Mouse (Mus musculus): Measurements from ENCODE around the gene Ino80e. TPM values are rescaled to one million over a fixed set of nuclear protein-coding genes. Genes with fewer than 3 reads are reported as not detected.

Gene Ino80e
- polyA plus RNA-seq, 1 experiment from 2014 or later, result 75.3 TPM

DNA sequence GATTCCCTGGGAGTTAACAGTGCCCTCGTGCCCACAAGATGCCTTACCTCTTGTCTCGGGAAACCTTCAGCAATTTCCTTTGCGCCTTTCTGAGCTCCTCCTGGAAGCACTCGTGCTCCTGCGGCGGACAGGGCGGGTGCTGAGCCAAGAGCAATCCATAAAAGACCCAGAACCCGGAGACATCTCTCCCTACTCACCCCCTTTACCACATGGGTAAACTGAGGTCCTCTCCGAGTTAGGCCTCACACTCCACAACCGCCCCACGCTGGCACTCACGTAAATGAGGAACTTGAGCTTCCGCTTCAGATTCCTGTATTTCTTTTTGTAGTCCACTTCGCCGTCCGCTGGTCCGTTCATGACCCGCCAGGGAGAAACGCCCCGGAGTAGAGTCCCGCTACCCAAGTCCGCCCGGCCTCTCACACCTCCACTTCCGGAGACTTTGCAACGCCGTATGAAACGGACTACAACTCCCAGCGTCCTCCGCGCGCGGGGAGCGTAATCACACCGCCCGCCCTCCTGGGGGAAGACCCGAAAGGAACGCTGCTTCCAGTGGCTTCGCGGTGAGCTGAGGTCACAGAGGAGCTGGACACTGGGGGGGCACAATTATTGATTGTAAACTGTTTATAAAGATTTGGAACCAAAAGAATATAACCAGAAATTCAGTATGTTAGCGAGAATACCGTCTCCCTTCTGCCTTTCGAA lies 597 bp downstream of the Ino80e start, which contains the start of gene Hirip3:
Gene Hirip3 (plus strand): TSS at position 544 of the 702 bp plus-strand sequence.
- Histone ChIP-seq H3K27me3 (ENCODE audit: insufficient read depth, low read length) (no peaks in the 10 kb centered on the region), H3K9ac (replicated peaks; ENCODE audit: low read length) (peak within 1 kb of the TSS; percentile 67), H3K4me2 (replicated peaks; ENCODE audit: low read depth, low read length) (peak within 1 kb of the TSS; percentile 68), H3K4me1 (ENCODE audit: insufficient read depth, low read length) (peaks cover 26% of the 10 kb centered on the region), H3K36me3 (ENCODE audit: insufficient read depth, low read length) (peaks cover 44% of the 10 kb centered on the region), H3K4me3 (ENCODE audit: low read length) (peak within 1 kb of the TSS; percentile 75), H3K27ac (ENCODE audit: low read length) (peak within 1 kb of the TSS; percentile 90), H3K9me3 (ENCODE audit: low read length) (no peaks in the 10 kb centered on the region)
- ATAC-seq (ENCODE audit: low FRiP score, low TSS enrichment), result peak; percentile 93
- WGBS, result under 1% methylated on average over 42 of the region's 42 CpGs

DNA sequence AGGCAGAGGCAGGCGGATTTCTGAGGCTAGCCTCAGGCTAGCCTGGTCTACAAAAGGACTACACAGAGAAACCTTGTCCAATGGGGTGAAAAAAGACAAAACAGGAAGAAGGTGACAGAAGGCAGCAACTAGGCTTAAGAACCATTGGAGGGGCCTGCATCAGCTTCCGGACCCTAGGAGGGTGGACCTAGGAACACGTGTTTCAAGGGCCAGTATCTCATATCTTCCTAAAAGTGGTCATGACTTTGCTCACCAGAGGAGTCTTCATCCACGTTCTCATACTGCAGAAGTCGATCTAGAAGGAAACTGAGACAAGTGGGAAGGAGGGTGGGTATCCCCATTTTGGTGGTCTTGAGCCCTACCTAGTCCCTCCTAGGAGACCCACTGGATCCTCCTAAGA lies 1.2 kb downstream of the Ino80e start:
- 62% methylated on average over 5 of the region's 5 CpGs for WGBS
- Histone ChIP-seq H3K9me3 (ENCODE audit: low read length) (no peaks in the 10 kb centered on the region), H3K4me2 (replicated peaks; ENCODE audit: low read depth, low read length) (peak overlapping the region; percentile 68), H3K4me3 (ENCODE audit: low read length) (peak overlapping the region; percentile 75), H3K4me1 (ENCODE audit: insufficient read depth, low read length) (peaks cover 26% of the 10 kb centered on the region), H3K27ac (ENCODE audit: low read length) (no peak overlapping the region), H3K27me3 (ENCODE audit: insufficient read depth, low read length) (no peaks in the 10 kb centered on the region), H3K9ac (replicated peaks; ENCODE audit: low read length) (peak overlapping the region; percentile 67), H3K36me3 (ENCODE audit: insufficient read depth, low read length) (peaks cover 42% of the 10 kb centered on the region)
- ATAC-seq (ENCODE audit: low FRiP score, low TSS enrichment), result peak; percentile 4; the same call in 1 of the 2 replicates

- Histone ChIP-seq H3K36me3 (ENCODE audit: insufficient read depth, low read length) (peaks cover 50% of the 10 kb centered on the region), H3K4me3 (ENCODE audit: low read length) (no peak overlapping the region), H3K27me3 (ENCODE audit: insufficient read depth, low read length) (no peaks in the 10 kb centered on the region), H3K4me1 (ENCODE audit: insufficient read depth, low read length) (peaks cover 6% of the 10 kb centered on the region), H3K9ac (replicated peaks; ENCODE audit: low read length) (no peak overlapping the region), H3K9me3 (ENCODE audit: low read length) (no peaks in the 10 kb centered on the region), H3K27ac (ENCODE audit: low read length) (no peak overlapping the region), H3K4me2 (replicated peaks; ENCODE audit: low read depth, low read length) (no peak overlapping the region)
- WGBS, result 57% methylated on average over 9 of the region's 9 CpGs
- no peak for ATAC-seq (ENCODE audit: low FRiP score, low TSS enrichment)
Observed at GRCm38 (mm10) chr7:126856741-126857420, 5.3 kb downstream of the Ino80e start.

DNA sequence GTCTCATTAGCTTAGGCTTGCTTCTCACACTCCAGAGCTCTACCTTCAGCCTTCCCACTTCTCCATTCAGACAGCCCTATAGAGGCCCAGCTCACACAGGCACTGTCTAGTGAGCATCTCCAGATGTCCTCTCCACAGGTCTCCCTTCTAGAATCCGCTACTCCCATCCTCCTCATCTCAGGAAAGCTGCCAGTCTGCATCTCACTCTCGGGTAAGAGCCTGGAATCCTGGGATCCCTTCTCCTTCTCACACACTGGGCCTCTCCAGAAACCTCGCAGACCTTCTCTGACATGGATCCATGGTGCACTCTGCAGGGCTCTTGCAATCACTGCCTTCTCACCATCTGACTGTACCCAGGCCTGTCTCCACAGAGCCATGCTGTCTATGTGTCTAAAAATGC lies 6.5 kb downstream of the Ino80e start:
- Histone ChIP-seq H3K36me3 (ENCODE audit: insufficient read depth, low read length) (peaks cover 50% of the 10 kb centered on the region), H3K27me3 (ENCODE audit: insufficient read depth, low read length) (no peaks in the 10 kb centered on the region), H3K27ac (ENCODE audit: low read length) (no peak overlapping the region), H3K9ac (replicated peaks; ENCODE audit: low read length) (no peak overlapping the region), H3K4me3 (ENCODE audit: low read length) (no peak overlapping the region), H3K9me3 (ENCODE audit: low read length) (no peaks in the 10 kb centered on the region), H3K4me1 (ENCODE audit: insufficient read depth, low read length) (peaks cover 8% of the 10 kb centered on the region), H3K4me2 (replicated peaks; ENCODE audit: low read depth, low read length) (no peak overlapping the region)
- WGBS, result 82% methylated on average over 3 of the region's 3 CpGs
- ATAC-seq (ENCODE audit: low FRiP score, low TSS enrichment), result no peak

DNA sequence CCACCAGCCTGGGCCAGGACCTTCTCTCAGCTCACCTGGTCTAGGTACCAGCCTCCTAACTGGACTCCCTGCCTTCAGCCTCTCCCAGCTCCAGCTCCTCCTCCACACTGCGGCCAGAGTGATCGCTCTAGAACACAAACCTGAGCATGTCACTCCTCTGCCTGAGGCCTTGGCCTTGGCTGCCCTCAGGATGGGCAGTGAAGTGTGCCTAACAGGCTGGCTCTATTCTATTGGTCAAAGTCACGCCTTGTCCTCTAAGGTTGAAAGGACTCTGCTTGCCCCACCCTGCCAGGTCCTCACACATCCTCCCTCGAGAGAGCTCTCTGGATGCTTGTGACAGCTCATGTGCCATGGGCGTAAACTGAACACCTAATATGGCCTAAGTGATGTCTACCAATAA lies 8.7 kb downstream of the Ino80e start:
- WGBS, result 61% methylated on average over 5 of the region's 5 CpGs
- Histone ChIP-seq H3K36me3 (ENCODE audit: insufficient read depth, low read length) (peaks cover 41% of the 10 kb centered on the region), H3K27ac (ENCODE audit: low read length) (no peak overlapping the region), H3K4me2 (replicated peaks; ENCODE audit: low read depth, low read length) (no peak overlapping the region), H3K4me3 (ENCODE audit: low read length) (no peak overlapping the region), H3K4me1 (ENCODE audit: insufficient read depth, low read length) (peaks cover 9% of the 10 kb centered on the region), H3K9me3 (ENCODE audit: low read length) (no peaks in the 10 kb centered on the region), H3K27me3 (ENCODE audit: insufficient read depth, low read length) (peaks cover 11% of the 10 kb centered on the region), H3K9ac (replicated peaks; ENCODE audit: low read length) (no peak overlapping the region)
- ATAC-seq (ENCODE audit: low FRiP score, low TSS enrichment), result peak; percentile 29

DNA sequence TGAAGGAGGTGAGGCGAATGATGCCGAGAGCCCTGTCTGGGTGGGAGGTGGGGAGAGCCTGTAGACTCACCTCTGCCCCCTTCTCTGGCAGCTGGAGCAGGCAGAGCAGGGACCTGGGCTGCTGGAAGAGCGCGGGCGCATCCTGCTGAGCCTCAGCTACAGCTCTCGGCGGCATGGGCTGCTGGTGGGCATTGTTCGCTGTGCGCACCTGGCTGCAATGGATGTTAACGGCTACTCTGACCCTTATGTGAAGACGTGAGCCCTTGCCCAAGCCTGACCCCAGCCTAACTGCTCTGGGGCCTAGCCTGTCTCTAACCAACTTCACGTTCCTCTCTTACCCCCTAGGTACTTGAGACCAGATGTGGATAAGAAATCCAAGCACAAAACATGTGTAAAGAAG lies 11.0 kb downstream of the Ino80e start:
- Histone ChIP-seq H3K9ac (replicated peaks; ENCODE audit: low read length) (no peak overlapping the region), H3K27me3 (ENCODE audit: insufficient read depth, low read length) (peaks cover 15% of the 10 kb centered on the region), H3K27ac (ENCODE audit: low read length) (no peak overlapping the region), H3K36me3 (ENCODE audit: insufficient read depth, low read length) (peaks cover 26% of the 10 kb centered on the region), H3K4me2 (replicated peaks; ENCODE audit: low read depth, low read length) (no peak overlapping the region), H3K9me3 (ENCODE audit: low read length) (no peaks in the 10 kb centered on the region), H3K4me1 (ENCODE audit: insufficient read depth, low read length) (peaks cover 22% of the 10 kb centered on the region), H3K4me3 (ENCODE audit: low read length) (no peak overlapping the region)
- ATAC-seq (ENCODE audit: low FRiP score, low TSS enrichment), result no peak
- 25% methylated on average over 11 of the region's 12 CpGs for WGBS

- H3K9me3 ChIP-seq (ENCODE audit: low read length), result no peaks in the 10 kb centered on the region
- 83% methylated on average over 6 of the region's 6 CpGs for WGBS
- no peak overlapping the region for H3K4me3 ChIP-seq (ENCODE audit: low read length)
- H3K9ac ChIP-seq (replicated peaks; ENCODE audit: low read length), result no peak overlapping the region
- ATAC-seq (ENCODE audit: low FRiP score, low TSS enrichment), result no peak
- H3K27me3 ChIP-seq (ENCODE audit: insufficient read depth, low read length), result peaks cover 15% of the 10 kb centered on the region
- H3K4me1 ChIP-seq (ENCODE audit: insufficient read depth, low read length), result peaks cover 22% of the 10 kb centered on the region
- no peak overlapping the region for H3K27ac ChIP-seq (ENCODE audit: low read length)
- H3K36me3 ChIP-seq (ENCODE audit: insufficient read depth, low read length), result peaks cover 26% of the 10 kb centered on the region
- H3K4me2 ChIP-seq (replicated peaks; ENCODE audit: low read depth, low read length), result no peak overlapping the region
Observed at GRCm38 (mm10) chr7:126850161-126850560, 12.0 kb downstream of the Ino80e start.

DNA sequence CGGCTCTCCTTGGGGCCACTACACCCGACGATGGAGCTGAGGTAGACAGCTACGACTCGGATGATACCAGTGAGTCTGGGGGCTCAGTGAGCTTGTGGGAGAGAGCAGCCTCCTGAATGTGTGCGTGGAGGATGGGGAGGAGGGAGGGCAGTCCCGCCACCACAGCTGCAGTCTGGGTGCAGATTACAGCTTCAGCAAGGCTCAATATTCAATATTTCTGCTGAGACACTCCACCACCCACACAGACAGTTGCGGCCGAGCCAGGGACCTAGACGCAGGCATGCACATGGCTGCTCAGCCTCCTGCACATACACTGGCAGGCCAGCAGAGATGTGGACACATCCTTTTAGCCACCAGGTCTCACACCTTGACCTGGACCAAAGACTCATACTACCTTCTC lies 13.4 kb downstream of the Ino80e start:
- ATAC-seq (ENCODE audit: low FRiP score, low TSS enrichment), result no peak
- Histone ChIP-seq H3K4me1 (ENCODE audit: insufficient read depth, low read length) (peaks cover 22% of the 10 kb centered on the region), H3K4me2 (replicated peaks; ENCODE audit: low read depth, low read length) (peak overlapping the region; percentile 99), H3K27ac (ENCODE audit: low read length) (no peak overlapping the region), H3K36me3 (ENCODE audit: insufficient read depth, low read length) (peaks cover 15% of the 10 kb centered on the region), H3K4me3 (ENCODE audit: low read length) (peak overlapping the region; percentile 57), H3K27me3 (ENCODE audit: insufficient read depth, low read length) (peaks cover 15% of the 10 kb centered on the region), H3K9me3 (ENCODE audit: low read length) (no peaks in the 10 kb centered on the region), H3K9ac (replicated peaks; ENCODE audit: low read length) (peak overlapping the region; percentile 74)
- WGBS, result 18% methylated on average over 10 of the region's 10 CpGs

GRCm38 (mm10) chr7:126847421-126848398 lies 14.5 kb downstream of the Ino80e start:
- WGBS, result under 1% methylated on average over 48 of the region's 74 CpGs
- peak overlapping the region; percentile 74 for H3K9ac ChIP-seq (replicated peaks; ENCODE audit: low read length)
- peak; percentile 40 for ATAC-seq (ENCODE audit: low FRiP score, low TSS enrichment)

More at GRCm38 (mm10) chr7:126847421-126848398, 14.5 kb downstream of the Ino80e start:
- Histone ChIP-seq H3K4me2 (replicated peaks; ENCODE audit: low read depth, low read length) (peak overlapping the region; percentile 99), H3K27ac (ENCODE audit: low read length) (no peak overlapping the region), H3K4me1 (ENCODE audit: insufficient read depth, low read length) (peaks cover 22% of the 10 kb centered on the region), H3K27me3 (ENCODE audit: insufficient read depth, low read length) (peaks cover 15% of the 10 kb centered on the region), H3K36me3 (ENCODE audit: insufficient read depth, low read length) (peaks cover 7% of the 10 kb centered on the region), H3K9me3 (ENCODE audit: low read length) (no peaks in the 10 kb centered on the region), H3K4me3 (ENCODE audit: low read length) (peak overlapping the region; percentile 57)
